Mouse (Mus musculus) naive thymus-derived CD4-positive, alpha-beta T cell, adult 2 months (primary cell): ENCODE results near the gene Serinc2.
"Not testable (repeated sequence)": the region's sequence is repeated elsewhere in the genome, so short reads cannot be mapped to it uniquely, and the experiment has no call there.

Experiments
- DNase-seq: peaks from one replicate; pipeline ENCODE4 v3.0.0-alpha.2; 2011; ENCODE audit warnings: low read depth

Serinc2 gene

GRCm38 (mm10) chr4:130264131-130264530 lies 14.9 kb downstream of the Serinc2 start:
- DNase-seq: no peak

GRCm38 (mm10) chr4:130260406-130260805 lies 18.6 kb downstream of the Serinc2 start:
- no peak for DNase-seq

DNA sequence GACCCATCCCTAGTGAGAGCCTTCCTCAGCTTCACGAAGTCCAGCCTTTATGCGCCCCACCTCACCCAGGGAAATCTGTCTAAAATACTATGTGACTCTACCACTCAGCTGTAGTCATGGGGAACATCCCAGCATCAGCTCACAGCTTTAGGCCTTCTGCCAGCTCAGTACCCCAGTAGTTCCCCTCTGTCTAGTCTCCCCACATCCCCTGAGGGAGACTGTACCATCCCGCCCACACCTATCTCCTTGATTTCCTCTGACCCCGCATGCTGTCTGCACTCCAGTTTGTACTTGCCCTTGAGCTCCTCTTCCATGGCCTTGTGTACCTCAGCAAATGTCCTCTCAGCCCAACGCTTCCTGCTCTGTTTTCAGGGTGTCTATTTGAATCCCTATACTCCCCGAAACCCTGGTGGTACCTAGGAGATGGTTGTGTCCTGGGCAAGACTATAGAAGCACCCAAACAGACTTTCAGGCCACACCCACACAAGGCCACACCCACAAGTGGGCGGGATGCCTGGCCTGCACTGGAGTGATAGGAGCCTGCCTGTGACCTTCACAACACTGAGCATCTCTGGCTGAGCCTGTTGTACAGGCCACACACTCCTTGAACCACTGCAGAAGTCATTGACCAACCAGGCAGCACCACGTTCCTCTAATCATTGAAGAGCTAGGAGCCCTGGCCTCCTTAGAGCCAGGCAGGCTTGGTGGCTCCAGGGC lies 26.4 kb downstream of the Serinc2 start:
- DNase-seq: no peak

GRCm38 (mm10) chr4:130251763-130252162 lies 27.2 kb downstream of the Serinc2 start:
- DNase-seq: no peak

DNA sequence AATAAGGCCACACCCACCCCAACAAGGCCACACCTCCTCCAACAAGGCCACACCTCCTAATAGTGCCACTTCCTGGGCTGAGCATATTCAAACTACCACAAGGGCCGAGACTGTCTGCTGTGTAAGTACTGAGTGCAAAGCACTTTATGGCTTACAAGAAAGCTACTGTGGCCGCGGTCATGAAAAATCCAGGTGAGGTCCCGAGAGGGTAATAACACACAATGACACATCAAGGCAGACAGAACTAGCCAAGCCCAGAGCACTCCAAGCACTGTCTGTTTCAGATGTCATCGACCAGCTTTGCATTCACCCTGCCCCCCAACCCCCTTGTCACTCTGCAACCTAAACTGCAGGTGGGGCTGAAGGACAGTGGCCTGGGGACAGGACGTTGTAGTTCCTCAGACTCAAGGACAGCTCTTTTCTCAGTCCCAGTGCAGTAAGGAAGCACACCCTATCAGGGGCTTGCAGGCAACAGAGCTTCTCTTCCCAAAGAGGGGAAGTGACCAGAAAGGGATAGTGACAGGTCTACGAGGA lies 27.8 kb downstream of the Serinc2 start:
- DNase-seq: no peak

DNA sequence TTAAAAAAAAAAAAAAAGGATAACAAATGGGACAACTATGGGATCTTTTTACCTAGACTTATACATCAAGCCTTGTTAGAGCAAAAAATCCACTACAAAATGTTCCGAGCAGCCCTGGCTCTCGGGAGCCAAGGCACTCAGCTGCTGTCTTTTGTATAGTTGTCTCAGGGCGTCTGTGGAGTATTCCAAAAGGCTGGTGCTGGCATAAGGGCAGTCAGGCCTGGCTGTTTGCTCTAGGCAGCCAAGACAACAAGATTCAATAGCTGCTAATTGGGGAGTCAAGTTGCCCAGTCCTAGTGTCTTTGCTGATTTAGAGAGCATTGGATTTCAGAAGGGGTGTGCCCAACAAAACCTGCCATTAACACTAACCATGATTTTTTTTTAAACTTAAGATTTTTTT lies 30.4 kb downstream of the Serinc2 start:
- DNase-seq: no peak

DNA sequence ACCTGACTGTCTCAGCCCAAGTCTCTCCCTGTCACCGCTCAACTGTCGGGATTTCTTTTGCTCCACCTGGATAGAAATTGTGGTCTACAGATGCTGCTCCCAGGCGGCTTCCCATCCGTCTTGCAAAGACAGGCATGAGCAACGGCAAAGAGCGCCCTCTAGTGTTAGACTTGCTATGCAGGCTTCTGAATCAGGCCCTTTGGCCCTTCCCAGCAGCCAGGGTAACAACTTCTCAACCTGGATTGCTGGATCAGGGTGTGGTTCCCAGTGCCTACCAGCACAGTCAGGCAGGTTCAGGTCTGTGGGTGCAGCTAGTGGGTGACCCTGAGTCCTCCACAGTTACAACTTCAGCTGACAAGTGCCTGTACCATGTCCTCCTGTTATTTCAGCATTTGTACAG lies 32.9 kb downstream of the Serinc2 start:
- DNase-seq: peak; percentile 65

- DNase-seq: no peak
Measured at GRCm38 (mm10) chr4:130244749-130245148, 34.3 kb downstream of the Serinc2 start.

DNA sequence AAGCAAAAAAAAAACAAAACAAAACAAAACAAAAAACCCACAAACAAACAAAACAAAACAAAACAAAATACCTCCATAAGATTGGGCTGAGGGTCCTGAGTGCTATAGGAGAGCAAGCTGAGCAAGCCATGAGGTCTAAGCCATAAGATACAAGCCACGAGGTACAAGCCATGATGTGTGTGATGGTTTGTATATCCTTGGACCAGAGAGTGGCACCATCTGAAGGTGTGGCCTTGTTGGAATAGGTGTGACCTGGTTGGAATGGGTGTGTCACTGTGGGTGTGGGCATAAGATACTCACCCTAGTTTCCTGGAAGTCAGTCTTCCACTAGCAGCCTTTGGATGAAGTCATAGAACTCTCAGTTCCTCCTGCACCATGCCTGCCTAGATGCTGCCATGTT lies 35.4 kb downstream of the Serinc2 start:
- DNase-seq: not testable (repeated sequence)

- DNase-seq: no peak
Measured at GRCm38 (mm10) chr4:130242956-130243355, 36.0 kb downstream of the Serinc2 start.

DNA sequence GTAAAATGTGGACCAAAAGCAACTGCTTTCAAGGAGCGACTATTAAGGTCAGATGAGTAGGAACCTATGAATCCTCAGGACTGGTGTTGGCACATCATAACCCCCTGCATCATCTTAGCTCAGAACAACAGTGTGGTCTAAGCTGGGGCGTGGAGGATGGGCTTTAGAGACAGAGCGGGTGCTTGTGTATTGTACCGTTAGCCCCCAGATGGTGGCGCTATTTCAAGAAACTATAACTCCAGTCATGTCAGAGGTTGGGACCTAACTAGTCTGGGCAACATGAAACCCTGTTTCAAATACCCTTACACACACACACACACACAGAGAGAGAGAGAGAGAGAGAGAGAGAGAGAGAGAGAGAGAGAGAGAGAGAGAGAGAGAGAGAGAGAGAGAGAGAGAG lies 38.3 kb downstream of the Serinc2 start:
- no peak for DNase-seq

DNA sequence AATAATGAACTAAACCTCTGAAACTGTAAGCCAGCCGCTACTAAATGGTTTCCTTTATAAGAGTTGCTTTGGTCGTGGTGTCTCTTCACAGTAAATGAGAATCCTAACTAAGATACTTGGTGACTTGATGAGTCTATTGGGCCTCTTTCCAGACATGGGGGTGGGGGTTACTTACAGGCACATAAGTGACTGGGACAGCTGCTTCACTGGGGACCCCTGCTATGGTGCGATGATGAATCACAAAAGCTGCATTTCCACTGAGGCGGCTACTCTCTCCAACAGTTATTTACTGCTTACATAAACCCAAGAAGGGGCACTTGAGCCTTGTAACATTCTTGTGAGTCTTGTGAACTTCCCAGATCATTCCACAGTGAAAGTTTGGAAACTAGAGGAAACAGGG lies 41.4 kb downstream of the Serinc2 start:
- no peak for DNase-seq

DNA sequence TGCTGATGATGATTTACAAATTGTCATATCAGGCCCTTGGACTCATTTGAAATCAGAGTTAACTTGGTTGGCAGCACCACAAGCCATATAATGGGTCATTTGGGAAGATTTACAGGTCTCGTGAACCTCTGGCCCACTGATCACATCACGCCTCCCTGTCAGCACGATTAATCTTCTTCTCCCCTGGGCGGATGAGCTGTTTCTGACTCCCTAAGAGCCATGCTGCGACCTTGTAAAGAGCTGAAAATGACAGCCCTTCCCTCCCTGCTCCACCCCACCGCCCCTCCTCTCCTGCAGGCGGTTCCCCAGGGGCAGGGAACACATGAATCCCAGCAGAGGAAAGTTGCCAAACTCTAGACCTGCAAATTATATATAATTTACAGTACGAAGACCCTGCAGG lies 42.6 kb downstream of the Serinc2 start:
- no peak for DNase-seq

- DNase-seq: no peak
Measured at GRCm38 (mm10) chr4:130224071-130224470, 54.9 kb downstream of the Serinc2 start.

DNA sequence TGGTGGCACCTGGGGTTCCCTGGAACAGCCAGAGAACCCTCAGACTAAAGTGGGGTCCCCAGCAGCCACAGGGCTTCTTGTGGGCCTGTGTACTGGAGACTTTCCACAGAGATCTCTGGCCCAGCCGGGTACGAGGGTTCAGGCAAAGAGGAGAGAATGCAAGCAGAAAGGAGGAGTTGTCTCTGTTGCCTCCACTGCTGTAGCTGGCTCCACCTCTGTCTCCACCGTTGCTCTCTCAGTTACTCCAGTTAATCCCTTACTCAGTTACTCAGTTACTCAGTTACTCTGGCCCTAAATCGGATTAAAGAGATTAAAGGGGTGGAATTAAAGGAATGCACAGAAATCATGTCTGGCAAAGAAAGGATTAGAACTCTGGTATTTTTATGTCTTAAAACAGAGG lies 56.8 kb downstream of the Serinc2 start, which contains the start of gene Gm853:
Gene Gm853, minus strand, starts transcription at position 223 of the 400 bp plus-strand sequence.
- no peak for DNase-seq

DNA sequence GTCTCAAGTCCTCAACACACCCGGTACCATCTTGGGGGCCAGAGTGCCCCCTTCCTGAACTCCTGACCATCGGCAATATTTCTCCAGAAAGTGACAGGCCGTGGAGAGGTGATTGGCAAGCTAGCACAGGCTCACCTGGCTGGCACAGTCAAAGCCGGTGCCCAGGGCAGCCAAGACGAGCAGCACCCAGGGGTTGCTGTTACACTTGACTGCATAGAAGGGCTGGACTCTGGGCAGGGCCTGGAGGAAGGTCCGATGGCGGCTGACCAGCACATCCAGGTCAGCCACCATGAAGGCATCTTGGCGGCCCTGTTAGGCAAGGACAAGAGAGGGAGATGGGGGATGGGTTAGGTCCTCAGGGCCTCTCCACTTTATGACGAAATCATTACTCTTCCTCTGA lies 58.8 kb downstream of the Serinc2 start:
- DNase-seq: no peak

DNA sequence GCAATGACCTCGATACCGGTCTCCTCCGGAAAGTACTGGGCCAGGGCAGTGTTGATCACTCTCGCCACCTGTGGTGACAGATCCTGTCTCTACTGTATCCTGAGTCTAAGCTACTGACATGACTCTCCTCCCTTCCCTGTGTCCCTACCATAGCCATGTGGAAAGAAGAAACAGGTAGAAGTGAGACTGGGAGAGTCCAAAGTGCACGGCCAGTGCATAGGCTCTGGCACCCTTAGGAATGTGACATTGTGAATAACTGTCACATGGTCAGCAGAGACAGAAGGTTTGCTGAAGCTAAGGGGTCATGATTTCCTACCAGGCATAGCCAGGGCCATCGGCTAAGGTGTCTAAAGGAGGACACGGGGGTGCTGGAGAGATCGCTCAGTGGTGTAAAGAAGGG lies 63.6 kb downstream of the Serinc2 start:
- DNase-seq: no peak

DNA sequence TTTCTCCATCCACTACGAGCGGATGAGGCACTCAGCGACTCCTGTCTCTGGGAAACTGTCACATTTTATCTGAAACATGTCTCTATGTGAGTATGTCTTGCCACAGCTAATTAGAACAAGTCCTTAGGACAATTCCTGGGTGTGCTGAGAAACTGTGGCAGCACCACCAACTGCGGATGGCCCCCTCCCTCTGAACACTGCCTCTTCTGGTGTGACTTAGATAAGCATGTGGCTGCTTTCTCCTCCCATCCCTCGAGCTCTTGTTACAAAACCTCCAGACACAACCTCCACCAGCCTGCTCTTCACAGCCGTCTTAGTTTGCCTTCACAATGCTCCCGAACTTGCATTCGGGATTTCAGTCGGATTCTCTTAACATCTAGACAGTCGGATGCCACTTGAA lies 65.1 kb downstream of the Serinc2 start:
- no peak for DNase-seq

DNA sequence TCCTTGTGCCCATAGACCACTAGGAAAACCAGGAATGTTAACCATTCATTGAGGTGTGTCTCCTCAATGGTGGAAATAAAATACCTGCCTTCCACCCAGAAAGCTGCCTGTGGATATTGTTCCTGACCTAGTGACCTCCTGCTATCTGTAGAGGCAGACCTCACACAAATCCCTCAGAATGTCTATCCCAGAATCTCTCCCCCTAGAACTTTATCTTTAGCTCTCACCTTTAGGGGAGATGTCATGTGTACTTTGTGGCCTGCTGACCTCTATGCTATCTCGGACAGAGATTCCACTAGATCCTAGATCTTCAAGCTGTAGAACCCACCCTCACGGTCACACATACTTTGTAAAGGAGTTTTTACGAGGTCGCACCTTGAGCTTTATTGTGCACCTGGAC lies 65.8 kb downstream of the Serinc2 start:
- no peak for DNase-seq

DNA sequence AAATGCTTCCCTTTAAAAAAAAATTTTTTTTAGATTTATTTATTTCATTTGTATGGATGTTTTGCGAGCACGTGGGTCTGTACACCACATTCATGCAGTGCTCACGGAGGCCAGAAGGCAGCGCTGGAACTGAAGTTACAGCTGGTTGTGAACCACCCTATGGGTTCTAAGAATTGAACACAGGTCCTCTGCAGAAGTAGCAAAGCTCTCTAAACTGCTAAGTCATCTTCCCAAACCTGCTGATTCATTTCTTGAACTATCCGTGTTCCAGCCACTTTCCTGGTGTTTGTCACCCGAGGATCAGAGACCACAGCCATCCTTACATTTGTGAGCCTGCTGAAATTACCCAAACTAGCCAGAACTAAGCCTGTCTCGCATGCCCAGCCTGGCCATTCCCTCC lies 66.6 kb downstream of the Serinc2 start:
- no peak for DNase-seq

- no peak for DNase-seq
Measured at GRCm38 (mm10) chr4:130211870-130212269, 67.1 kb downstream of the Serinc2 start.
